Mouse (Mus musculus) heart, adult 18-20 months (tissue): ENCODE measurements around the gene N4bp1. TPM values are rescaled to one million over a fixed set of nuclear protein-coding genes. Genes with fewer than 3 reads are reported as not detected.

ENCODE experiments used
- DNase-seq, 2 experiments: peaks; one replicate each; pipeline ENCODE4 v3.0.0; 2021 to 2022; ENCODE audit warnings: mixed read lengths in 1 of 2
- total RNA-seq, 2 experiments: library from RNA; stranded (reverse); gene quantifications; 2 replicates each; pipeline ENCODE4 v1.2.3; 2021

N4bp1 gene
- total RNA-seq, 2 experiments from 2014 or later: 16.9 to 17.0 TPM

DNA sequence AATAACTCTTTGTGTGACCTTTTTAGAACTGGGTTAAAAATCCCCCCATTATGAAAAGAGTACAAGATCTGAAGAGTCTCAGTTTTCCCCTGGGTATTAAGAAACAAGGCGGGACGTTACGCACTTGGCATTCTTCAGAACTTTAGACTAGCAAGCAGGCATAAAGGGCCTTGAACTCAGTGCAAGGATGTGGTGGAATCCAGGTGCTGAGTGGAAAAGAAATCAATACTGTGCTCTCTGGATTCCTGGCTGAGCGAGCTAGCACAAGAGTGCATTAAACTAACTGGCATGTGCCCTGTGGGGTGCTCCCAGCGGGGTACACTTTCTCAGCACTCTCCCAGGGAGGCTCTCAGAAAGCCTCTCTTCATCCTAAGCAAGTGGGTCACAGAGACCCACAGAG, 122.3 kb downstream of the N4bp1 start:
- DNase-seq: no peak

- DNase-seq: no peak
Observed at GRCm38 (mm10) chr8:86760746-86761145, 124.3 kb downstream of the N4bp1 start.

- no peak for DNase-seq
Observed at GRCm38 (mm10) chr8:86759090-86759491, 126.0 kb downstream of the N4bp1 start.

DNA sequence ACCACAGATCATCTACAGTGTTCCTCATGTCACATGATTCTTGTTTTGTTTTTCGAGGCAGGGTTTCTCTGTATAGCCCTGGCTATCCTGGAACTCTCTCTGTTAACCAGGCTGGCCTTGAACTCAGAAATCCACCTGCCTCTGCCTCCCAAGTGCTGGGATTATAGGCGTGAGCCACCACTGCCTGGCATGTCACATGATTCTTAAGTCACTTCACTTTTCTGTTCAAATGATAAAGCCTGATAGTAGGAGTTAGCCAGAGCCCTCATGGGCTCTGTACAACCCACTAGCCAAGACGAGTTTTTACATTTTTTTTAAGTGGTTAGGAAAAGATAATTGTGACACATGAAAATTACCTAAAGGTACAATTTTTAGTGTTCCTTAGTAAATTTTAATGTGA, 126.4 kb downstream of the N4bp1 start:
- no peak for DNase-seq

Other genes starting within 250 kb of the N4bp1 start
- gene Gm10638, start 139.6 kb downstream of the N4bp1 start, total RNA-seq: 1 to 10 TPM; 3.9 to 4.7 TPM
- 10 to 100 TPM; 13.4 to 14.1 TPM for gene Siah1a, start 139.3 kb downstream of the N4bp1 start, total RNA-seq